Mouse (Mus musculus): ENCODE data around the gene Rc3h1. TPM values are rescaled to one million over a fixed set of nuclear protein-coding genes. Genes with fewer than 3 reads are reported as not detected.
"Not testable (repeated sequence)": the region's sequence is repeated elsewhere in the genome, so short reads cannot be mapped to it uniquely, and the experiment has no call there.

Rc3h1 gene
- polyA plus RNA-seq, 1 experiment from 2014 or later: 7.3 TPM

DNA sequence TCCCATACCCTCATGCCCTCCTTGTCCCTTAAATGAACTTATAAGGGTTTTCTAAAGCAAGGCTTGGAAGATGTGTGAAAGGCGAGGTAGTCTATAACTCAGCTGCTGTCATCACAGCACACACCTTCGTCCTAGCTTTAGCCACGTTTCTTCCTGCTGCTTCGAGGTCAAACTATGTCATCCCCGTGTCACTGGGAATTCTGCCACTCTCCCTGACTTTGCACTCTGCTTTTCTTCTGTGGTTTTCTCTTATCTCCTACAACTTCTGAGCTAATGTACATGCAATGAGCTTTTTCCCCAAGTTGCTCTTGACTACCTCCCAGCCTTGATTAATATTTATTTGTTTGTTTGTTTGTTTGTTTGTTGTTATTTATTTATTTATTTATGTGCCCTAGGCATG is 73.8 kb downstream of the Rc3h1 start:
- H3K9me3 ChIP-seq (ENCODE audit: control insufficient read depth, low read length): no peaks in the 10 kb centered on the region
- no peak overlapping the region for H3K27ac ChIP-seq (ENCODE audit: low read depth, low read length)
- H3K4me1 ChIP-seq (ENCODE audit: control insufficient read depth, insufficient read depth, low read length): no peaks in the 10 kb centered on the region
- H3K27me3 ChIP-seq (ENCODE audit: control insufficient read depth, insufficient read depth, low read length): no peaks in the 10 kb centered on the region
- H3K36me3 ChIP-seq (ENCODE audit: control insufficient read depth, insufficient read depth, low read length): no peaks in the 10 kb centered on the region
- H3K4me3 ChIP-seq (ENCODE audit: low read depth, low read length): no peak overlapping the region
- 83% methylated on average over 5 of the region's 5 CpGs for WGBS
- no peak overlapping the region for H3K9ac ChIP-seq (ENCODE audit: low read length)
- no peak overlapping the region for H3K4me2 ChIP-seq (ENCODE audit: low read depth)
- ATAC-seq (ENCODE audit: insufficient read depth, low FRiP score, low TSS enrichment): no peak
- DNase-seq (ENCODE audit: low spot score): no peak

DNA sequence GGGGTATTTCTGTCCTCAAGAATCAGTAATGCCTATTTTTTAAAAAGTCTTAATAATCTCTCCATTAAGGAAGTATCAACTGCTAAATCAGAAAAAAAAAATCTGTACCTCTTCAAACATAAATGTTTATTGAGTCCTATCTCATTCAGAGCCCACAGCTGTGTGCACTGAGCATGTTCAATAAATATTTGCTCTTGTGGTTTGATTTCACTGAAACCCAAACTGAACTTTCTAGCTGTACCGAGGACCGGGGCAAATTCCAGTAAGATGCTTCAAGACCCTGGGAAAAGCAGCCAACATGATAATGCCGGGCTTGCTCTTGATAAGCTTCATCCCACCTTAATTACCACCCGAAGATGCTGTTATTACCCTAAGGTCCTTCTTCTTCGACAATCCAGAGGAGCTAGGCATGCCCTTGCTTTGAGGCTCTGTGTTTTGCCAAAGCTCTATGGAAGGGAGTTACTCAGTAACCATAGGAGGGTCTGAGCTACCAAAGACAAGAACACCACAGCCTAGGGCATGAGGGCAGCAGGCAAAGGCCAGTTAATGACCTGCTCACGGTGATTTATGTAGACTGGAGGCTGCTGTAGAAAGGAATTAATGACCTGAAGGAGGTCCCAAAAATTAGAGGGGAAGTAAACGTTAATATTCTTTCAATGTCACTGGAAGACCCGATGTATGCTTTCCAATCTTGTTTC is 74.5 kb downstream of the Rc3h1 start:
- no peak overlapping the region for H3K4me3 ChIP-seq (ENCODE audit: low read depth, low read length)
- H3K9ac ChIP-seq (ENCODE audit: low read length): no peak overlapping the region
- H3K9me3 ChIP-seq (ENCODE audit: control insufficient read depth, low read length): no peaks in the 10 kb centered on the region
- no peaks in the 10 kb centered on the region for H3K4me1 ChIP-seq (ENCODE audit: control insufficient read depth, insufficient read depth, low read length)
- no peaks in the 10 kb centered on the region for H3K36me3 ChIP-seq (ENCODE audit: control insufficient read depth, insufficient read depth, low read length)
- WGBS: 82% methylated on average over 8 of the region's 8 CpGs
- DNase-seq (ENCODE audit: low spot score) (no peak), ATAC-seq (ENCODE audit: insufficient read depth, low FRiP score, low TSS enrichment) (no peak)
- H3K27ac ChIP-seq (ENCODE audit: low read depth, low read length): no peak overlapping the region
- no peak overlapping the region for H3K4me2 ChIP-seq (ENCODE audit: low read depth)
- no peaks in the 10 kb centered on the region for H3K27me3 ChIP-seq (ENCODE audit: control insufficient read depth, insufficient read depth, low read length)

DNA sequence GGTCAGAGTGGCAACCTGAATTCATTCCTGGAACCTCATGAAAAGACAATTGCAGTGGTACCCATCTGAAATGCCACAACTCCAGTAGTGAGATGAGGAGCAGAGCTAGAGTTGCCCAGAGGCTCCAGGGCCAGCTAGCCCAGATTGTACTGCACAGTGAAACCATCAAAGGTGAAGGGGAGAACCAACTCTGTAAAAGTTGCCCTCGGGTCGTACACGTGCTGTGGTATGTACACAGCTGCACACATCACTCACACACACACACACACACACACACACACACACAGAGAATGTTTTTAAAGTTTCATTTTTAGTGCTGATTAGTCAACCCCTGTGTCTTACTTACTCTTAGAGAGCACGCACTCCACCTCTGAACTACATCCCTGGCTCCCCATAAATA is 75.1 kb downstream of the Rc3h1 start:
- Histone ChIP-seq H3K9ac (ENCODE audit: low read length) (no peak overlapping the region), H3K27me3 (ENCODE audit: control insufficient read depth, insufficient read depth, low read length) (no peaks in the 10 kb centered on the region), H3K36me3 (ENCODE audit: control insufficient read depth, insufficient read depth, low read length) (no peaks in the 10 kb centered on the region), H3K9me3 (ENCODE audit: control insufficient read depth, low read length) (no peaks in the 10 kb centered on the region), H3K4me2 (ENCODE audit: low read depth) (no peak overlapping the region), H3K4me3 (ENCODE audit: low read depth, low read length) (no peak overlapping the region), H3K27ac (ENCODE audit: low read depth, low read length) (no peak overlapping the region), H3K4me1 (ENCODE audit: control insufficient read depth, insufficient read depth, low read length) (no peaks in the 10 kb centered on the region)
- no peak for ATAC-seq (ENCODE audit: insufficient read depth, low FRiP score, low TSS enrichment)
- 86% methylated on average over 4 of the region's 4 CpGs for WGBS
- no peak for DNase-seq (ENCODE audit: low spot score)

DNA sequence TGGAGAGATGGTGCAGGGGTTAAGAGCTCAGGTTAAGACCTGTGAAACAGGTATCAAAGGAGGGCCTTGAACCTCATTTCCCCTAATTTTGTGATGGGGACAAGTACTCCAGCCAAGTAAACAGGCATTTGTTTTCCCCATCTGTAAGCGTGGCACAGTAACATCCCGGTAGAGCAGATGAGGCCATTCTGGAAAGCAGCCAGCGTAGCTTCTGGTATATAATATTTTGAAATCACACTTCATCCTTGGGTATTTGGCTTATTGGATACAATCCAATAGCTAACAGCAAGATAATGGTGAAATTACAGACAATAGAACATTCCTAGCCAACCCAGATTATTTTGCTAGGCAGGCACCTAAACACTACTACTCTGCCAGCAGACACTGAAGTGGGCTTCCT is 76.7 kb downstream of the Rc3h1 start:
- no peaks in the 10 kb centered on the region for H3K27me3 ChIP-seq (ENCODE audit: control insufficient read depth, insufficient read depth, low read length)
- no peaks in the 10 kb centered on the region for H3K9me3 ChIP-seq (ENCODE audit: control insufficient read depth, low read length)
- no peak for DNase-seq (ENCODE audit: low spot score)
- H3K4me2 ChIP-seq (ENCODE audit: low read depth): no peak overlapping the region
- no peaks in the 10 kb centered on the region for H3K4me1 ChIP-seq (ENCODE audit: control insufficient read depth, insufficient read depth, low read length)
- H3K9ac ChIP-seq (ENCODE audit: low read length): no peak overlapping the region
- no peaks in the 10 kb centered on the region for H3K36me3 ChIP-seq (ENCODE audit: control insufficient read depth, insufficient read depth, low read length)
- no peak overlapping the region for H3K4me3 ChIP-seq (ENCODE audit: low read depth, low read length)
- no peak for ATAC-seq (ENCODE audit: insufficient read depth, low FRiP score, low TSS enrichment)
- H3K27ac ChIP-seq (ENCODE audit: low read depth, low read length): no peak overlapping the region
- 89% methylated on average over 3 of the region's 3 CpGs for WGBS

- H3K4me3 ChIP-seq (ENCODE audit: low read depth, low read length); H3K9ac ChIP-seq (ENCODE audit: low read length); H3K27me3 ChIP-seq (ENCODE audit: control insufficient read depth, insufficient read depth, low read length); H3K9me3 ChIP-seq (ENCODE audit: control insufficient read depth, low read length); H3K36me3 ChIP-seq (ENCODE audit: control insufficient read depth, insufficient read depth, low read length); DNase-seq (ENCODE audit: low spot score); H3K4me2 ChIP-seq (ENCODE audit: low read depth); H3K27ac ChIP-seq (ENCODE audit: low read depth, low read length); ATAC-seq (ENCODE audit: insufficient read depth, low FRiP score, low TSS enrichment); H3K4me1 ChIP-seq (ENCODE audit: control insufficient read depth, insufficient read depth, low read length): not testable (repeated sequence)
- 75% methylated on average over 1 of the region's 1 CpGs for WGBS
These were observed 78.5 kb downstream of the Rc3h1 start for GRCm38 (mm10) chr1:160984731-160985130.

DNA sequence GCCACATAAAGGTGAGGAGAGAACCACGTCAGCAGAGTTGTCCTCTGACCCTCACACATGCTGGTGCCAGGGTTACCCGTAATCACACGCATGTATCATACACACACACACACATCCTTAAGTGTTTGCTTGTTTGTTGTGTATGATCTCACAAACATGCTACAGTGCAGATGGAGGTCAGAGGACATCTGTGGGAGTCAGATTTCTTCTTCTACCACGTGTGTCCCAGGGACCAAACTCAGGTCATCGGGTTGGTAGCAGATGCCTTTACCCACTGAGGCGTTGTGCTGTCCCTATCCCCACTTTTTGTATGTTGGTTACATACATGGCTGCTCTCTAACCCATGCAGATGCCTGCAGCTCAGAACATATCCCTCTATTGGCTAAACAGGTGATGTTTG is 79.3 kb downstream of the Rc3h1 start:
- WGBS: 89% methylated on average over 6 of the region's 6 CpGs
- Histone ChIP-seq H3K27me3 (ENCODE audit: control insufficient read depth, insufficient read depth, low read length) (no peaks in the 10 kb centered on the region), H3K9me3 (ENCODE audit: control insufficient read depth, low read length) (no peaks in the 10 kb centered on the region), H3K4me2 (ENCODE audit: low read depth) (no peak overlapping the region), H3K36me3 (ENCODE audit: control insufficient read depth, insufficient read depth, low read length) (no peaks in the 10 kb centered on the region), H3K9ac (ENCODE audit: low read length) (no peak overlapping the region), H3K4me3 (ENCODE audit: low read depth, low read length) (no peak overlapping the region), H3K27ac (ENCODE audit: low read depth, low read length) (no peak overlapping the region), H3K4me1 (ENCODE audit: control insufficient read depth, insufficient read depth, low read length) (no peaks in the 10 kb centered on the region)
- ATAC-seq (ENCODE audit: insufficient read depth, low FRiP score, low TSS enrichment) (no peak), DNase-seq (ENCODE audit: low spot score) (no peak)

DNA sequence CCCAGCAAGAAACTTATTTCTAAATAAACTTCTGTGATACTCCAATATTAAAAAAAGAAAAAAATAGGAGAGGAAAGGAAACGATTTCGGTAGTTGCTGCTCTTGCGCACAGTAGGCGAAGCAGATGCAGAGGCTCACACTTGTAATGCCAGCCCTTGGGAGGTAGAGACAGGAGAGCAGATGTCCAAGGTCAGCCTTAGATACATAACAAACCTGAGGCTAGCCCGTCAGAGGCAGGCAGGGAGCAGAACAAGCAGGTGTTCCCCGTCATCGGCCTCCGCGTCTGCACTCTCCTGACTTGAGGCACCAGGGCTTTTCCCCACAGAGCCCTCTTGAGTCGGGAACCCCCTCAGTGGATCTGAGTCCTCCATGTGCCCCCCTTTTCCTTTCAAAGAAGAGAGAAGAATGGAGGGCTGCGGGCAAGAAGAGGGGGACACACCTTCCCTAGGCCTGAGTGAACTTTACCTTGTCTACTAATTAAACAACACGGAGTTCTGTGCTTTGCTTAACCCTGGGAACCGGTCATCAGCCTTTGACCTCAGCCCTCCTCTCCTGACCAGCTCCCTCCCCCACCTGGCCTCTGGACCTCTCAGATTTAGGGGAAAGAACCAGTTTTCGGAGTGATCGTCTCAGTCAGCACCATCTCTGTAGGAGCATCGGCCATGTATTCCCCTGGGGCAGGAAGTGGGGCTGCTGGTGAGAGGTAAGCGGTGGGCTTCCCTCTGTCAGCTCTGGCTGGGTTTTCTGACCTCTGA is 80.8 kb downstream of the Rc3h1 start:
- H3K4me2 ChIP-seq (ENCODE audit: low read depth): no peak overlapping the region
- DNase-seq (ENCODE audit: low spot score) (no peak), ATAC-seq (ENCODE audit: insufficient read depth, low FRiP score, low TSS enrichment) (no peak)

GRCm38 (mm10) chr1:160989395-160989794 is 83.2 kb downstream of the Rc3h1 start:
- Histone ChIP-seq H3K4me3 (ENCODE audit: low read depth, low read length) (no peak overlapping the region), H3K9ac (ENCODE audit: low read length) (no peak overlapping the region), H3K27me3 (ENCODE audit: control insufficient read depth, insufficient read depth, low read length) (no peaks in the 10 kb centered on the region), H3K36me3 (ENCODE audit: control insufficient read depth, insufficient read depth, low read length) (no peaks in the 10 kb centered on the region), H3K4me2 (ENCODE audit: low read depth) (no peak overlapping the region), H3K27ac (ENCODE audit: low read depth, low read length) (no peak overlapping the region), H3K4me1 (ENCODE audit: control insufficient read depth, insufficient read depth, low read length) (no peaks in the 10 kb centered on the region), H3K9me3 (ENCODE audit: control insufficient read depth, low read length) (no peaks in the 10 kb centered on the region)
- ATAC-seq (ENCODE audit: insufficient read depth, low FRiP score, low TSS enrichment): no peak
- no peak for DNase-seq (ENCODE audit: low spot score)
- WGBS: 90% methylated on average over 15 of the region's 15 CpGs

More for the DNA sequence above, 80.8 kb downstream of the Rc3h1 start:
- Histone ChIP-seq H3K4me1 (ENCODE audit: control insufficient read depth, insufficient read depth, low read length) (no peaks in the 10 kb centered on the region), H3K9ac (ENCODE audit: low read length) (no peak overlapping the region), H3K9me3 (ENCODE audit: control insufficient read depth, low read length) (no peaks in the 10 kb centered on the region), H3K4me3 (ENCODE audit: low read depth, low read length) (no peak overlapping the region), H3K27ac (ENCODE audit: low read depth, low read length) (no peak overlapping the region), H3K36me3 (ENCODE audit: control insufficient read depth, insufficient read depth, low read length) (no peaks in the 10 kb centered on the region), H3K27me3 (ENCODE audit: control insufficient read depth, insufficient read depth, low read length) (no peaks in the 10 kb centered on the region)
- WGBS: 90% methylated on average over 17 of the region's 17 CpGs

- no peak overlapping the region for H3K27ac ChIP-seq (ENCODE audit: low read depth, low read length)
- no peaks in the 10 kb centered on the region for H3K36me3 ChIP-seq (ENCODE audit: control insufficient read depth, insufficient read depth, low read length)
- 94% methylated on average over 6 of the region's 6 CpGs for WGBS
- no peaks in the 10 kb centered on the region for H3K9me3 ChIP-seq (ENCODE audit: control insufficient read depth, low read length)
- H3K4me1 ChIP-seq (ENCODE audit: control insufficient read depth, insufficient read depth, low read length): no peaks in the 10 kb centered on the region
- no peak for DNase-seq (ENCODE audit: low spot score)
- H3K4me3 ChIP-seq (ENCODE audit: low read depth, low read length): no peak overlapping the region
- H3K4me2 ChIP-seq (ENCODE audit: low read depth): no peak overlapping the region
- no peak for ATAC-seq (ENCODE audit: insufficient read depth, low FRiP score, low TSS enrichment)
- H3K27me3 ChIP-seq (ENCODE audit: control insufficient read depth, insufficient read depth, low read length): no peaks in the 10 kb centered on the region
- H3K9ac ChIP-seq (ENCODE audit: low read length): no peak overlapping the region
These were observed 87.6 kb downstream of the Rc3h1 start for GRCm38 (mm10) chr1:160993851-160994250.

All from neural tube, embryonic 11.5 days (tissue).